Mouse (Mus musculus): Measurements from ENCODE around the gene Sertad2. TPM values are rescaled to one million over a fixed set of nuclear protein-coding genes. Genes with fewer than 3 reads are reported as not detected.

The Sertad2 gene
- polyA plus RNA-seq, 1 experiment: 36.4 TPM

- TF ChIP-seq POLR2A (IDR thresholded peaks at IDR 0.05; ENCODE audit: low read depth, low read length): no peak
- no peak for TF ChIP-seq CTCF (IDR thresholded peaks at IDR 0.05; ENCODE audit: borderline replicate concordance, insufficient read depth, low read length)
Measured at GRCm38 (mm10) chr11:20627146-20627545, 84.1 kb downstream of the Sertad2 start.

GRCm38 (mm10) chr11:20628216-20628615 lies 85.2 kb downstream of the Sertad2 start:
- Histone ChIP-seq H3K27ac (ENCODE audit: insufficient read depth, low read length) (no peak overlapping the region), H3K4me1 (ENCODE audit: control insufficient read depth, insufficient read depth, low read length) (peaks cover 3% of the 10 kb centered on the region; the same call in 1 of the 2 replicates), H3K4me3 (ENCODE audit: insufficient read depth, low read length) (no peak overlapping the region)
- no peak for TF ChIP-seq CTCF (IDR thresholded peaks at IDR 0.05; ENCODE audit: borderline replicate concordance, insufficient read depth, low read length)
- no peak for TF ChIP-seq POLR2A (IDR thresholded peaks at IDR 0.05; ENCODE audit: low read depth, low read length)

More at GRCm38 (mm10) chr11:20627146-20627545, 84.1 kb downstream of the Sertad2 start:
- Histone ChIP-seq H3K4me1 (ENCODE audit: control insufficient read depth, insufficient read depth, low read length) (peaks cover 3% of the 10 kb centered on the region; the same call in 1 of the 2 replicates), H3K4me3 (ENCODE audit: insufficient read depth, low read length) (no peak overlapping the region), H3K27ac (ENCODE audit: insufficient read depth, low read length) (no peak overlapping the region)

GRCm38 (mm10) chr11:20629700-20630099 lies 86.6 kb downstream of the Sertad2 start:
- H3K4me1 ChIP-seq (ENCODE audit: control insufficient read depth, insufficient read depth, low read length): peaks cover 3% of the 10 kb centered on the region
- no peak overlapping the region for H3K27ac ChIP-seq (ENCODE audit: insufficient read depth, low read length)
- no peak overlapping the region for H3K4me3 ChIP-seq (ENCODE audit: insufficient read depth, low read length)
- TF ChIP-seq CTCF (IDR thresholded peaks at IDR 0.05; ENCODE audit: borderline replicate concordance, insufficient read depth, low read length): no peak
- TF ChIP-seq POLR2A (IDR thresholded peaks at IDR 0.05; ENCODE audit: low read depth, low read length): no peak

GRCm38 (mm10) chr11:20631026-20631940 lies 88.2 kb downstream of the Sertad2 start:
- H3K4me3 ChIP-seq (ENCODE audit: insufficient read depth, low read length): peak overlapping the region; percentile 52
- H3K4me1 ChIP-seq (ENCODE audit: control insufficient read depth, insufficient read depth, low read length): peaks cover 3% of the 10 kb centered on the region
- peak overlapping the region; percentile 97 for H3K27ac ChIP-seq (ENCODE audit: insufficient read depth, low read length)
- TF ChIP-seq POLR2A (IDR thresholded peaks at IDR 0.05; ENCODE audit: low read depth, low read length) (peak; percentile 89), CTCF (IDR thresholded peaks at IDR 0.05; ENCODE audit: borderline replicate concordance, insufficient read depth, low read length) (no peak)

GRCm38 (mm10) chr11:20631941-20632618 lies 89.0 kb downstream of the Sertad2 start:
- Histone ChIP-seq H3K4me3 (ENCODE audit: insufficient read depth, low read length) (peak overlapping the region; percentile 90), H3K4me1 (ENCODE audit: control insufficient read depth, insufficient read depth, low read length) (peaks cover 3% of the 10 kb centered on the region)
- TF ChIP-seq CTCF (IDR thresholded peaks at IDR 0.05; ENCODE audit: borderline replicate concordance, insufficient read depth, low read length): no peak
- peak; percentile 79 for TF ChIP-seq POLR2A (IDR thresholded peaks at IDR 0.05; ENCODE audit: low read depth, low read length)

GRCm38 (mm10) chr11:20632619-20632965 lies 89.5 kb downstream of the Sertad2 start:
- Histone ChIP-seq H3K4me3 (ENCODE audit: insufficient read depth, low read length) (peak overlapping the region; percentile 90), H3K4me1 (ENCODE audit: control insufficient read depth, insufficient read depth, low read length) (peaks cover 3% of the 10 kb centered on the region), H3K27ac (ENCODE audit: insufficient read depth, low read length) (peak overlapping the region; percentile 97)
- TF ChIP-seq POLR2A (IDR thresholded peaks at IDR 0.05; ENCODE audit: low read depth, low read length) (peak; percentile 7; the same call in 1 of the 2 replicates), CTCF (IDR thresholded peaks at IDR 0.05; ENCODE audit: borderline replicate concordance, insufficient read depth, low read length) (no peak)

More at GRCm38 (mm10) chr11:20631941-20632618, 89.0 kb downstream of the Sertad2 start:
- peak overlapping the region; percentile 97 for H3K27ac ChIP-seq (ENCODE audit: insufficient read depth, low read length)

GRCm38 (mm10) chr11:20634543-20634942 lies 91.5 kb downstream of the Sertad2 start:
- H3K4me3 ChIP-seq (ENCODE audit: insufficient read depth, low read length): no peak overlapping the region
- H3K27ac ChIP-seq (ENCODE audit: insufficient read depth, low read length): no peak overlapping the region
- peaks cover 3% of the 10 kb centered on the region for H3K4me1 ChIP-seq (ENCODE audit: control insufficient read depth, insufficient read depth, low read length)
- no peak for TF ChIP-seq CTCF (IDR thresholded peaks at IDR 0.05; ENCODE audit: borderline replicate concordance, insufficient read depth, low read length)
- no peak for TF ChIP-seq POLR2A (IDR thresholded peaks at IDR 0.05; ENCODE audit: low read depth, low read length)

GRCm38 (mm10) chr11:20635646-20636045 lies 92.6 kb downstream of the Sertad2 start:
- H3K4me1 ChIP-seq (ENCODE audit: control insufficient read depth, insufficient read depth, low read length): peaks cover 7% of the 10 kb centered on the region
- no peak overlapping the region for H3K4me3 ChIP-seq (ENCODE audit: insufficient read depth, low read length)
- H3K27ac ChIP-seq (ENCODE audit: insufficient read depth, low read length): no peak overlapping the region
- no peak for TF ChIP-seq CTCF (IDR thresholded peaks at IDR 0.05; ENCODE audit: borderline replicate concordance, insufficient read depth, low read length)
- TF ChIP-seq POLR2A (IDR thresholded peaks at IDR 0.05; ENCODE audit: low read depth, low read length): no peak

GRCm38 (mm10) chr11:20636114-20636513 lies 93.1 kb downstream of the Sertad2 start:
- peaks cover 11% of the 10 kb centered on the region for H3K4me1 ChIP-seq (ENCODE audit: control insufficient read depth, insufficient read depth, low read length)
- TF ChIP-seq CTCF (IDR thresholded peaks at IDR 0.05; ENCODE audit: borderline replicate concordance, insufficient read depth, low read length) (no peak), POLR2A (IDR thresholded peaks at IDR 0.05; ENCODE audit: low read depth, low read length) (no peak)
- no peak overlapping the region for H3K4me3 ChIP-seq (ENCODE audit: insufficient read depth, low read length)
- H3K27ac ChIP-seq (ENCODE audit: insufficient read depth, low read length): no peak overlapping the region

Data from embryonic fibroblast, embryonic 13.5 days (primary cell).